Mouse (Mus musculus) MEL (cell line): ENCODE data around the gene Stambp.

Experiments used
- CTCF ChIP-seq, 3 experiments: IDR thresholded peaks in 2 of 3; conservative IDR thresholded peaks in 1 of 3; 2 replicates each; pipeline ENCODE4 v1.5.1; 2011 to 2012; ENCODE audit warnings: low read length in 3 of 3, low read depth in 2 of 3, mild to moderate bottlenecking in 2 of 3, improper control_type of control experiment in 1 of 3, inconsistent platforms in 1 of 3, mixed read lengths in 1 of 3, moderate library complexity in 1 of 3; ENCODE audit not compliant: control insufficient read depth in 1 of 3, insufficient read depth in 1 of 3, poor library complexity in 1 of 3, severe bottlenecking in 1 of 3
- EP300 ChIP-seq, 2 experiments: IDR thresholded peaks; 2 replicates each; pipeline ENCODE4 v1.6.1; 2011; ENCODE audit warnings: improper control_type of control experiment in 2 of 2, low read length in 2 of 2, low read depth in 1 of 2, mild to moderate bottlenecking in 1 of 2
- GABPA ChIP-seq: IDR thresholded peaks from 2 replicates; pipeline ENCODE4 v1.6.1; 2012; ENCODE audit warnings: low read depth, mild to moderate bottlenecking, inconsistent platforms, low read length, improper control_type of control experiment, moderate library complexity
- TBP ChIP-seq: IDR thresholded peaks from 2 replicates; pipeline ENCODE4 v1.8.0; 2011; ENCODE audit warnings: low read depth, low read length, improper control_type of control experiment

DNA sequence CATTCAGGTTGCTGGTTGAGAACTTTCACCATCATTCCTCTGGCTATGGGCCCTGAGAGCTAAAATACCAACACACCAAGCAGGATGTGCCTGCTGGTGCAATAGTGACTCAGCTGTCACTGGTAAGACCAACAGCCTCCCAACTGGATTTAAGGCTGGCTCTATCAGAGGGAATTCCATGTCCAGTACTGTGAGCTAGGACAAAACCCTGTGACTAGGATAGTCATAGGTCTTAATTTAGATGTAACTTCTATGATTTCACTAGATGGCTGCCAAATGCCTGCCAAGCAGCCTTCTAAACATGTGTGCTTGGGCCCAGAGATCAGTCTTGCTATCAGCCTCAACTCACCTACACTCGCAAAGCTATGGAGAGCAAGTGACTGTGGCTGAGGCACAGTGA, 40.4 kb upstream of the Stambp start:
- TF ChIP-seq CTCF (IDR thresholded peaks at IDR 0.05 in 2 of 3, conservative IDR thresholded peaks at IDR 0.05 in 1 of 3; ENCODE audit: control insufficient read depth in 1 of 3, insufficient read depth in 1 of 3, low read depth in 2 of 3, low read length in 3 of 3, poor library complexity in 1 of 3, severe bottlenecking in 1 of 3) (no peak), TBP (no peak), EP300 (IDR thresholded peaks at IDR 0.05; ENCODE audit: low read depth in 1 of 2, low read length in 2 of 2) (no peak), GABPA (no peak)
